Mouse (Mus musculus) CH12.LX (cell line): ENCODE results near the gene C130050O18Rik. TPM values are rescaled to one million over a fixed set of nuclear protein-coding genes. Genes with fewer than 3 reads are reported as not detected.

Experiments used
- DNase-seq: peaks from one replicate; pipeline ENCODE4 v3.0.0-alpha.2; 2013; ENCODE audit errors: extremely low read depth
- H3K27ac ChIP-seq: 2 replicates; pipeline ENCODE4 v1.5.1; 2012; ENCODE audit warnings: low read depth, mild to moderate bottlenecking, control low read depth, moderate library complexity; ENCODE audit not compliant: insufficient read depth
- H3K27me3 ChIP-seq: replicated peaks from 2 replicates; pipeline ENCODE3; 2012; ENCODE audit warnings: inconsistent platforms
- H3K36me3 ChIP-seq, 2 experiments: replicated peaks in 1 of 2; 2 replicates each; pipeline versions ENCODE3 to v1.6.1; 2012; ENCODE audit warnings: inconsistent platforms in 1 of 2, low read length in 1 of 2, mild to moderate bottlenecking in 1 of 2, mixed read lengths in 1 of 2, moderate library complexity in 1 of 2; ENCODE audit not compliant: control insufficient read depth in 1 of 2, insufficient read depth in 1 of 2
- H3K4me1 ChIP-seq, 2 experiments: 2 replicates each; pipeline ENCODE4 v1.6.1; 2012; ENCODE audit warnings: inconsistent platforms in 1 of 2, moderate library complexity in 1 of 2; ENCODE audit not compliant: insufficient read depth in 2 of 2, control insufficient read depth in 1 of 2
- H3K4me2 ChIP-seq: 2 replicates; pipeline ENCODE4 v1.6.1; 2012; ENCODE audit warnings: low read depth, mild to moderate bottlenecking, control low read depth; ENCODE audit not compliant: poor library complexity, insufficient read depth, severe bottlenecking
- H3K4me3 ChIP-seq, 3 experiments: fragments of 150-350 bp in 1 of 3; sonication (generic) in 1 of 3; replicated peaks in 1 of 3; 2 replicates each; pipeline versions ENCODE3 to v1.5.1; 2011 to 2012; ENCODE audit warnings: low read depth in 2 of 3, low read length in 2 of 3, mild to moderate bottlenecking in 2 of 3, moderate library complexity in 2 of 3, control low read depth in 1 of 3, improper control_type of control experiment in 1 of 3, inconsistent platforms in 1 of 3, mixed read lengths in 1 of 3; ENCODE audit not compliant: poor library complexity in 1 of 3
- H3K79me2 ChIP-seq: replicated peaks from 2 replicates; pipeline ENCODE4 v1.6.1; 2012; ENCODE audit warnings: mild to moderate bottlenecking, moderate library complexity; ENCODE audit not compliant: control insufficient read depth, poor library complexity, insufficient read depth, severe bottlenecking; ENCODE audit errors: extremely low read depth
- H3K9ac ChIP-seq: 2 replicates; pipeline ENCODE4 v1.6.1; 2012; ENCODE audit warnings: low read depth, mild to moderate bottlenecking, control low read depth, moderate library complexity; ENCODE audit not compliant: insufficient read depth
- H3K9me3 ChIP-seq: replicated peaks from 2 replicates; pipeline ENCODE3; 2012; ENCODE audit warnings: low read length, inconsistent platforms, mixed read lengths
- BHLHE40 ChIP-seq: IDR thresholded peaks from 2 replicates; pipeline ENCODE4 v1.6.1; 2011; ENCODE audit warnings: mild to moderate bottlenecking, low read depth, low read length, improper control_type of control experiment
- CHD1 ChIP-seq: IDR thresholded peaks from 2 replicates; pipeline ENCODE4 v1.6.1; 2012; ENCODE audit warnings: low read depth, low read length, improper control_type of control experiment, inconsistent platforms
- CTCF ChIP-seq, 2 experiments: IDR thresholded peaks in 1 of 2; conservative IDR thresholded peaks in 1 of 2; 2 replicates each; pipeline ENCODE4 v1.5.1; 2011 to 2012; ENCODE audit warnings: low read depth in 2 of 2, low read length in 2 of 2, improper control_type of control experiment in 1 of 2, inconsistent platforms in 1 of 2, mild to moderate bottlenecking in 1 of 2, moderate library complexity in 1 of 2
- HCFC1 ChIP-seq: IDR thresholded peaks from 2 replicates; pipeline ENCODE4 v1.6.1; 2012; ENCODE audit warnings: low read depth, mild to moderate bottlenecking, inconsistent platforms, low read length, improper control_type of control experiment
- IRF4 ChIP-seq: IDR thresholded peaks from 2 replicates; pipeline ENCODE4 v1.6.1; 2014; ENCODE audit warnings: low read depth, mild to moderate bottlenecking, inconsistent platforms, low read length, improper control_type of control experiment
- MEF2A ChIP-seq: IDR thresholded peaks from 2 replicates; pipeline ENCODE4 v1.6.1; 2014; ENCODE audit warnings: low read depth, mild to moderate bottlenecking, inconsistent platforms, low read length, improper control_type of control experiment, borderline replicate concordance
- MYC ChIP-seq: IDR thresholded peaks from 2 replicates; pipeline ENCODE4 v1.6.1; 2011; ENCODE audit warnings: low read depth, mild to moderate bottlenecking, improper control_type of control experiment, low read length
- NELFE ChIP-seq: IDR thresholded peaks from 2 replicates; pipeline ENCODE4 v1.6.1; 2011; ENCODE audit warnings: low read depth, low read length, improper control_type of control experiment
- POLR2A ChIP-seq: IDR thresholded peaks from 2 replicates; pipeline ENCODE4 v1.6.1; 2011; ENCODE audit warnings: low read depth, mild to moderate bottlenecking, improper control_type of control experiment, low read length
- TBP ChIP-seq: conservative IDR thresholded peaks from 2 replicates; pipeline ENCODE4 v1.6.1; 2011; ENCODE audit warnings: low read depth, low read length, improper control_type of control experiment
- USF1 ChIP-seq: IDR thresholded peaks from 2 replicates; pipeline ENCODE4 v1.6.1; 2014; ENCODE audit warnings: low read depth, mild to moderate bottlenecking, inconsistent platforms, low read length, improper control_type of control experiment
- USF2 ChIP-seq: conservative IDR thresholded peaks from 2 replicates; pipeline ENCODE4 v1.6.1; 2011; ENCODE audit warnings: low read depth, low read length, improper control_type of control experiment
- ZKSCAN1 ChIP-seq: IDR thresholded peaks from 2 replicates; pipeline ENCODE4 v1.6.1; 2012; ENCODE audit warnings: low read depth, inconsistent platforms, low read length, improper control_type of control experiment, borderline replicate concordance
- ZMIZ1 ChIP-seq: IDR thresholded peaks from 2 replicates; pipeline ENCODE4 v1.6.1; 2012; ENCODE audit warnings: low read depth, mild to moderate bottlenecking, inconsistent platforms, low read length, improper control_type of control experiment
- ZNF384 ChIP-seq: IDR thresholded peaks from 2 replicates; pipeline ENCODE4 v1.6.1; 2012; ENCODE audit warnings: low read depth, low read length, improper control_type of control experiment, inconsistent platforms
- dilution Hi-C: fragments of 300-500 bp; cut with MboI; formaldehyde crosslinking; loops from 2 replicates; pipeline ENCODE4 v1.14.3; 2020; ENCODE audit warnings: low sequenced_read_pairs; ENCODE audit not compliant: extremely low pct_unique_long_range_greater_than_20kb, extremely low pct_ligation_motif_present
- in situ Hi-C: fragments of 300-500 bp; cut with MboI; formaldehyde crosslinking; loops from 3 replicates; pipeline ENCODE4 v1.14.3; 2019; ENCODE audit warnings: low sequenced_read_pairs, low pct_ligation_motif_present, low pct_unique_long_range_greater_than_20kb, mixed read lengths
- polyA plus RNA-seq: library from polyadenylated mRNA; unstranded; fragments of >175 nt; gene quantifications from 2 replicates; pipeline ENCODE4 v1.2.1, GENCODE M21; 2012; ENCODE audit warnings: low read depth; ENCODE audit not compliant: insufficient read length
- total RNA-seq, 2 experiments: library from RNA; depleted of rRNA; stranded (reverse); fragments of 300-350 nt in 1 of 2; fragments of >200 nt in 1 of 2; gene quantifications; 2 replicates each; pipeline ENCODE4 v1.2.3; 2012 to 2014

C130050O18Rik gene
- total and polyA plus RNA-seq, 3 experiments = 0.54 TPM; not detected in 2

GRCm38 (mm10) chr5:139378986-139379629, 26.0 kb upstream of the C130050O18Rik start:
- H3K27ac ChIP-seq = no peak overlapping the region
- H3K4me2 ChIP-seq = no peak overlapping the region
- no peaks in the 10 kb centered on the region for H3K9me3 ChIP-seq
- in situ Hi-C loops = no loop called here
- TF ChIP-seq POLR2A (no peak), ZMIZ1 (no peak), USF1 (no peak), ZKSCAN1 (no peak), CHD1 (no peak), ZNF384 (no peak), HCFC1 (no peak)
- TF ChIP-seq, all 38 proteins: peak for 0
- DNase-seq = no peak
- dilution Hi-C loops = no loop called here
- Histone ChIP-seq H3K36me3 (peaks cover 0 to 32% of the 10 kb centered on the region in 2 experiments), H3K79me2 (no peaks in the 10 kb centered on the region), H3K9ac (no peak overlapping the region), H3K4me1 (peaks cover 0 to 20% of the 10 kb centered on the region in 2 experiments; a peak in 2 of 4 replicates), H3K27me3 (no peaks in the 10 kb centered on the region), H3K4me3 (no peak overlapping the region)

- TF ChIP-seq USF2 (no peak), MYC (no peak), ZKSCAN1 (no peak), BHLHE40 (no peak), NELFE (no peak), CTCF (conservative IDR thresholded peaks at IDR 0.05 in 1 of 2, IDR thresholded peaks at IDR 0.05 in 1 of 2; ENCODE audit: low read depth in 2 of 2, low read length in 2 of 2) (no peak), TBP (no peak), IRF4 (no peak), ZMIZ1 (no peak), MEF2A (no peak)
- H3K9me3 ChIP-seq = no peaks in the 10 kb centered on the region
- no peak overlapping the region for H3K9ac ChIP-seq
- DNase-seq = no peak
- H3K27ac ChIP-seq = no peak overlapping the region
- H3K79me2 ChIP-seq = no peaks in the 10 kb centered on the region
- peak overlapping the region in 1 of 3 experiments; percentile 68 for H3K4me3 ChIP-seq
- peaks cover 0 to 20% of the 10 kb centered on the region in 2 experiments; a peak in 2 of 4 replicates for H3K4me1 ChIP-seq
- dilution Hi-C loops (no loop called here), in situ Hi-C loops (no loop called here)
- H3K36me3 ChIP-seq = peaks cover 0 to 38% of the 10 kb centered on the region in 2 experiments
- no peaks in the 10 kb centered on the region for H3K27me3 ChIP-seq
- peak overlapping the region; percentile 57; the same call in 1 of the 2 replicates for H3K4me2 ChIP-seq
Measured at GRCm38 (mm10) chr5:139379771-139380384, 25.2 kb upstream of the C130050O18Rik start.
